Mouse (Mus musculus): Measurements from ENCODE around the gene D10Wsu102e. TPM values are rescaled to one million over a fixed set of nuclear protein-coding genes. Genes with fewer than 3 reads are reported as not detected.
"Not testable (repeated sequence)": the region's sequence is repeated elsewhere in the genome, so short reads cannot be mapped to it uniquely, and the experiment has no call there.

Gene D10Wsu102e
- total RNA-seq, 4 experiments from 2014 or later, result 2.9 to 3.5 (median 3.3) TPM

DNA sequence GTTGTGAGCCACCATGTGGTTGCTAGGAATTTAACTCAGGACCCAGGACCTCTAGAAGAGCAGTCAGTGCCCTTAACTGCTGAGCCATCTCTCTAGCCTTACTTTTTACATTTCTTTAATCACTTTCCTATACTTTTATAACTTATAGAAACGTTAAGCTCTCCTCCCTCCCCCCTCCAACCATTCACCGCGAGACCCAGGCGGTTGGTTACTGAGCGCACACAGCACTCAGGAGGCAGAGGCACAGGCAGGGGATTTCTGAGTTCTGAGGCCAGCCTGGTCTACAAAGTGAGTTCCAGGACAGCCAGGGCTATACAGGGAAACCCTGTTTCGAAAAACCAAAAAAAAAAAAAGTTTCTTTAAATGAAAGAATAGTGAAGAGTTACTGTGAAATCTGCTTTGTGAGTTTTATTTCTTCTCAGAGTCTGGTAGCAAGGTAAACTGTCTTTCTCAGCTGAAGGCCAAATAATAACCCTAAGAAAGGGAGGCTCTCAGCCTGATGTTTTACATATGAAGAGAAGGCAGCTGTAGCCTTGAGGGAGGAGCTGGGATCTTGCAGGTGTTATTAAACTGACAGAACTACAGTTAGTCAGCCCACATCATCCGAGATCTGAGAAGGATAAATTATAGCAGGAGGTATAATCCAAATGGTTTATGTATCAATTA is 14.2 kb upstream of the D10Wsu102e start:
- DNase-seq (ENCODE audit: low spot score in 2 of 2), result no peak

DNA sequence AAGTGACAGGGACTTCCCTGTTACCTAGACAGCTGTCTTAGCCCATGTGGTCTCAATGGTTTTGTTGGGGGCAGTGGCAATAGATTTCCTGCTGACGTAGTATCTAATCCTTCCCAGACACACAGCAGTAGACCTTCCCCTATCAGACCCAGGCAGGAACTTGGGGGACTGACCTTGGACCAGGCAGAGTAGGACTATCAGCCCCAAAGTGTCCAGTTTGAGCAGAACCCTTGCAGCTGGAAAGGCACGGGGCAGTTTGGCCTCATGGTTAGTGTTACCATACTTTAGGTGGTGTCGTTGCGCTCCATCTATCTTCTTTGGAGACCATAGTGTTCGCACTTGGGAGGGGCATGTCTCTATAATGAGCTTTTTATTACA is 13.7 kb upstream of the D10Wsu102e start:
- DNase-seq (ENCODE audit: low spot score in 2 of 2), result no peak

DNA sequence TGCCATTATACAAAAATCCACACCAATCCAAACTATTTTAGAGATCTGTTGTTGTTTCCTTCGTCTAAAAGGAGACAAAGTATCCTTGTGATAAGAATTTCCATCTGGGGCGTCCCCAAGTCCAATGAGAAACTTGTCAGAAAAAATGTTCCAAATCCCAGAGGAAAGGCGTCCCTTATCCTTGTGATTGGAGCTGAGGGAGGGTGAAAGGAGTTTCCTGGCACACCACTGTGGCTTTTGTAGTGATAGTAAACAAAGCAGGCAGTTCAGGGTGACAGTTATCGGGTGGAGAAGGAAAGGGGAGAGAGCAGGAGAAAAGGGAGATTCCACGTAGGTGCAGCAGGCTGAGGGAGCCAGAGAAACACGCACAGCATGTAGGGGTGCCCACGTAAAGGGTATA is 12.5 kb upstream of the D10Wsu102e start:
- no peak for DNase-seq (ENCODE audit: low spot score in 2 of 2)

DNA sequence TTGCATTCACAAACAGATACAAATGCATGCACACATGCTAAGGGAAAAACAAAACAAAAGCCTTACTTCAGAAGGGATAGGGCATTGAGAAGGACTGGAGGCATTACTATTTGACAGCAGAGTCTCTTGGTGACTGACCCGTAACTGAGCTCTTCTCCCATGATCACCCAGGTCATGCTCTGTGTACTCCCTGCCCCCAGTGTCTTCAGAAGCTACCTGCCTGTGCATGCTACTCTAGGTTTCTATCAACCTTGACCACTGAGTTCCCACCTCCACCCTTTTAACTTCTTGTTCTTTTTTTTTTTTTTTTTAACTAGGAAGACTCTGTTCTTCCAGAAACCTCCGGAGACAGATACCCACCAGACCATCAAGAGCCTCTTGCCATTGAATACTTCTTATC is 9.3 kb upstream of the D10Wsu102e start:
- no peak for DNase-seq (ENCODE audit: low spot score in 2 of 2)

DNA sequence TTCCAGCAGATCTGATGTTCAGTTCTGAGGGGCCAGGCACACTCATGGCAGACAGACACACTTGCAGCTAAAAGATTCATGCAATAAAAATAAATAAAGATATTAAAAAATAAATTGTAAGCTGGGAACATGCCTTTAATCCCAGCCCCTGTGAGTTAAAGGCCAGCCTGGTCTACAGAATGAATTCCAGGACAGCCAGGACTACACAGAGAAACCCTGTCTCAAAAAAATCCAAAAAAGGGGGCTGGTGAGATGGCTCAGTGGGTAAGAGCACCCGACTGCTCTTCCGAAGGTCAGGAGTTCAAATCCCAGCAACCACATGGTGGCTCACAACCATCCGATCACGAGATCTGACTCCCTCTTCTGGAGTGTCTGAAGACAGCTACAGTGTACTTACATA is 8.2 kb upstream of the D10Wsu102e start:
- DNase-seq (ENCODE audit: low spot score in 2 of 2), result not testable (repeated sequence)

DNA sequence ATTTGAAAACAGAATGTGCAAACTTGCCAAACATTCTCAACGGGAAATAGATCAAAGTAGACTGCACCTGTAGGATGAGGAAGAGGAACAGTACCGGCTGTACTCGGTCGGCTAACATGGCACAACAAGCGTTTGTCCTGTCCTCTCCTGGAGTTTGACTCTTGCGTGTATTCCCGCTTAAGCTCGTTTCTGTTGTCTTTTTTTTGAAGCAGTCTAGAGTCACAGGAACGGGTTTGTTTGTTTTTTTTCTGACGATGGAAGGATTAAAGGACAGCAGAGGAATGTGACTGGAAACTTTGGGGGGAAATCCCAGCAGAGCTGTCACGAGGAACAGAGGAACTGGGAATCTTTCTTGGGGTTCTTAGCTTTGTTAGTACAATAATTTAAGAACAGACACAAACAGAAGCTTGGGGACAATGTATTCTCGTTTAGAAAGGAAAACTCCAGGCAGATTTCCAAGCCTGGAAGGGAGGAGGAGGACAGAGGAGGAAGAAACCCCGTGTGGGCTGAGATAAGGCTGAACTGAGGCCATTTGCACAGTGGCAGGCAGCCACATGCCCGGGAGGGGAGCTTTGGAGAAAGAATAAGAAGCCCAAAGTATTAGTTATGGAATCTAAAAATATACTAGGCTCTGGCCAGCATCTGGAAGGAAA is 6.2 kb upstream of the D10Wsu102e start:
- no peak for DNase-seq (ENCODE audit: low spot score in 2 of 2)

DNA sequence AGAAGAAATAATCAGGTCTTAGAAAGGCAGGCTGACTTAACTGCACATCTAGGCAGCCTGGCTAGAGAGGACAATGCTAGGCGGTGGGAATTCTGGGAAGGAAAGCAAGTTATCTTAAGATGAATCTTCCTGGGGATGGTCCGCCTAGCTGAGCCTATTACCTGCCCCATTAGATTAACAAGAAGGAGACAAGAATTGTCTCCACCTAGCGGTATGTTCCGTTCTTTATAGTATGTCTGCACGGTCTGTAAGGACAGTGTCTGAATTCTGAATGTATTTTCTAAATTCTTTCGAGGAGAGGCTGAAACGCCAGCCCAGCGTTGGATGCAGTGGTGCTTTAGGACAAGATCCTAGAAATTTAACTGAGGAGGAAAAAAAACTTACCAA is 5.7 kb upstream of the D10Wsu102e start:
- DNase-seq (ENCODE audit: low spot score in 2 of 2), result no peak

DNA sequence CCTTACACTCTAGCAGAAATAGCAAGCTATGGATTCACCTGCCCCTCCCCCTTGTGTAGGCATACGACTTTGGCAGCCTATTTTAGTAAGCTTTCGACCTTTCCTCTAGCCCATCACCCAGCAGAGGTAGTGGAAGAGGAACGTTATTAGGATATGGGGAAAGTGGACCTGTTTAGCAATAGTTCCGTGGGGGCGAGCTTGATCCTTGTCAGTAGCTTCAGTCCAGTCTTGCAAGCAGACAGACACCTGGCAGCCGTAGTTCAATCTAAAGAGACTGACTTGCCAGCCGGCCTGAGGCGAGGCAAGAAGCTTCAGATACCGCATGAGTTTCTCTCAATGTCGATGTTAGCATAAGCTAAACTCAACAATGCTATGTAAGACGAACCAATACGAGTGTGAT is 3.6 kb upstream of the D10Wsu102e start:
- no peak for DNase-seq (ENCODE audit: low spot score in 2 of 2)

DNA sequence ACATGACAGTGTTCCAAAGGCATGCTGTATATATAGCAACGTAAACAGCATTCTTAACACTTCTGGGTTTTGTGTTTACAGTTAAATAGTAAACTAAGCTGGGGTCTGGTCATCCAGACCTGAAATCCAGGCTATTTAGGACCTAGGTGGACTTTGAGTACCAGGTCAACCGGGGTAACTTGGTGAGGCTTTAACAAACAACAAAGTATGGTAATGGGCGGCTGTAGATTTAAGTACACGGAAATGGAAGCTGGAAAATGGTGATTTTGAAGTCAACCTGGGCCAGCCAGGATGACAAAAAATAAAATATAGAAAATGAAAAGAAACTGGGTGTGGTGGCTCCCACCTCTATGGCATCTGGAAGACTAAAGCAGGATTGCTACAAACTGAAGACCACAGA is 570 bp upstream of the D10Wsu102e start:
- no peak for DNase-seq (ENCODE audit: low spot score in 2 of 2)

DNA sequence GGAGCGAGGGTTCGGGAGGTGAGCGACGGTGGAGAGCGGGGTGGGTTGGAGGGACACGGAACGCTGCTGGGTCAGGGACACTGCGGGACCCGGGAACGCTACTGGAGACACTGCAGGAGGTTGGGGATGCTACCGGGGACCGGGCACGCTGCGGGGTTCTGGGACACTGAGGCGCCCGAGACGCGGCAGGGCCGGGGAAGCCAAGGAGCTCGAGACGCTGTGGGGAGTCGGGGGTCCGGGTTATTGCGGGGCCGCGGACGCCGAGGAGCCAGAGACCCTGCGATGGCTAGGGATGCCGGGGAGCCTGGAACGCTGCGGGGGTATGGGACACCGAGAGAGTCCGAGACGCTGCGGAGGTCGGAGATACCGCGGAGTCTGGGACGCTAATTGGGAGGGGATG is 335 bp downstream of the D10Wsu102e start:
- no peak for DNase-seq (ENCODE audit: low spot score in 2 of 2)

DNA sequence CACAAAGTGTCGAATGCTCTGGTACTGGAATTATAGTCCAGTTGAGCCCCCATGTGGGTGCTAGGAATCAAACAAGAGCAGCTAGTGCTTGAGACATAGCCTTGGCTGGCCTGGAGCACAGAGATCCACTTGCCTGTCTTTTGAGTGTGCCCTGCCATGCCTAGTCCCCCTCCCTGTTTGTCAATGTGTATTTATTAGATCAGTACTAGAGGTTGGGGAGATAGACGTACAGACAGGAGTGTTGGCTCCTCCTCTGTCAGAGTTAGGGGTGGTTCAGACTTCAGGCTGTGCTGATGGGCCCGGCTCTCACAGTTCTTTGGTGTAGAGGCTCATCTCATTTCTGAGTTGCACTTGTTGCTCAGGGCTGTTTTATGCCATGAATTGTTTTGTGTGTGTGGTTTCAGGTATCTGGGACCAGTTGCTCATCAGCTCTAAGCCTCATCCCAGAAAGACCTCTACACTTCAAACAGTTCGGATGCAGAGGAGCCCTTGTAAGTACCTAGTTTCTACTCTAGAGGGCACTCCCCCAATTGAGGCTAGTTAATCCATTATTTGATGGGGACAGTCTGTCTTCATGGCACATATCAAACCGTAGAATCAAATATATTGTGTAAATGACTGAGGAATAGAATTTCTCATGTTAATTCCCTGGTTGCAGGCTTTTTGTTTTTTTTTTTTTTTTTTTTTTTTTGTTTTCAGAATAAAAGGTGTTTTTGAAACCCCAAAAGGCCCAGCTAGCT is 1.8 kb downstream of the D10Wsu102e start:
- DNase-seq (ENCODE audit: low spot score in 2 of 2), result no peak

DNA sequence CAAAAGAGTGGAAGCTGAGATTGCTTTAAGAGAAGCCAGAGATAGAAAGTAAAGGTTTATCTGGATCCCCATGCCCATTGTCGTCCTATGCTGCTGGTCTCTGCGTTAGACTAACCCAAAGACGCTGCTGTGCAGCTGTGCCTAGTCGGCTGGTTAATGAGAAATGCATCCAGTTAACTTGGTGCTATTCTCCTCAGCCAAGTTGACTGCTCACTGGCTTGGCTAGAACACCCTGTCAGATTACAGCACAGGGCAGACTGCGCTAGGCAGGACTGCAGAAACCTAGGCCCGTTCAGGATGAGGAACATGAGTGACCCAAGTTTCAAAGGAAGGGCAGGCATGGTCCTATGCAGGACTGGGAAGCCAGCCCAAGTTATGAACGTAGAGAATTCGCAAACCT is 3.4 kb downstream of the D10Wsu102e start:
- no peak for DNase-seq (ENCODE audit: low spot score in 2 of 2)

DNA sequence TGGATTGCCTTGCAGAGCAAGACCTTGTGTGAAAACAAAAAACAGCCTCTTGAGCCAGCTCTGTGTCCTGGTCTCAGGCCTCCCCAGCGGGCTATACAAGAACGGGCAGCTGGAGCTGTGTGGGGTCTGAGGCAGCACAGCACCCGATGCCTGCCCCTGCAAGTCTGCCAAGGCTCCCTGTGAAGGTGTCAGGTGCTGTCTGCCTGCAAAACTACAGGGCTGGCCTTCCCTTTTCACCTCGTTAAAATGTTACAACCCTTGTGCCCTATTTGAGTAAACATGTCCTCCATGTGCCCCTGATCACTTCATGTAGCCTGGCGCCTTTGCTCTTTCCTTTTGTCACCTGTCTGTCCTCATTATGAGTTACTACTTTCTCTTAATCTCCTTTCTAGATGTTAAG is 8.9 kb downstream of the D10Wsu102e start:
- no peak for DNase-seq (ENCODE audit: low spot score in 2 of 2)

DNA sequence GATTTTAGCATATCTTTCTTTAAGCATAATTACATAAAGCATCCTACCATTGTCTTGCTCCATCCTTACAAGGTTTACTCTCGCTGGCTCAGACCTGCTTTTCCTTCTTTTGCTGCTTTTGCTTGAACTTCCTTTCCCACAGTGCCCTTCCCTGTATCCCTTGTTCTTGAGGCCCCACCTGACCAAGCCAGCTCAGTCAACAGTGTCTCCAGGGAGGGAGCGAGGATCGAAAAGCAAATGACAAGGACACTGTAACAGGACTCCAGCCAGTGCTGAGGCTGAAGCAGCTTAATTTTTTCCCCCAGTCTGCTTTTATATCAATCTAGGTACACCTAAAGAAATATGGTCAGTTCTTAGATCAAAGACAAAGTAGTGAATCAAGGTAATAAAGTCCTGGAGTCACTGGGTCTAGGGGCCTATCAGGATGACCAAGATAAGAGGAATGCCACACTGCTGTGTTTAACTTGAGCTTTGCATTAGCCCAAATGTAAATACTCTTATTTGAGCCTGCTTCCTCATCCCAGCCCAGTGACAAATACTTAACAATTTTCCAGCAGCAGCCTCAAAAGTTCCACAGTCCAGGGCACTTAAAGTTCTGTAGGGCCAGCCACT is 14.1 kb downstream of the D10Wsu102e start:
- no peak for DNase-seq (ENCODE audit: low spot score in 2 of 2)

DNA sequence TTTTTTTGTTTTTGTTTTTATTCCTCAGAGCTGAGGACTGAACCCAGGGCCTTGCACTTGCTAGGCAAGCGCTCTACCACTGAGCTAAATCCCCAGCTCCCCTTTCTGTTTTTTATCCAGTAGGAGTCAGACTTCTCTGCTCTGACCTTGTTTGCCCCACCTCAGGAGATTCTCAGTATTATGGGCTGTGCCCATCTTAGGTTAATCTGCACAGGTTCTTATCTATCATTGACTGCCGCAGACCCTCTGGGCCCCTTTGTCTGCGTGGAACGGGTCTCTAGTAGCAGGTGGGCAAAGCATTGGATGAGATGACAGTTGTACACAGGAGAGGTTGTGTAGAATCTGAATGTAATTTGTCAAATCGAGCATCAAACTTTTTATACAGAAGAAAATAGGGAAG is 15.4 kb downstream of the D10Wsu102e start:
- DNase-seq (ENCODE audit: low spot score in 2 of 2), result not testable (repeated sequence)

DNA sequence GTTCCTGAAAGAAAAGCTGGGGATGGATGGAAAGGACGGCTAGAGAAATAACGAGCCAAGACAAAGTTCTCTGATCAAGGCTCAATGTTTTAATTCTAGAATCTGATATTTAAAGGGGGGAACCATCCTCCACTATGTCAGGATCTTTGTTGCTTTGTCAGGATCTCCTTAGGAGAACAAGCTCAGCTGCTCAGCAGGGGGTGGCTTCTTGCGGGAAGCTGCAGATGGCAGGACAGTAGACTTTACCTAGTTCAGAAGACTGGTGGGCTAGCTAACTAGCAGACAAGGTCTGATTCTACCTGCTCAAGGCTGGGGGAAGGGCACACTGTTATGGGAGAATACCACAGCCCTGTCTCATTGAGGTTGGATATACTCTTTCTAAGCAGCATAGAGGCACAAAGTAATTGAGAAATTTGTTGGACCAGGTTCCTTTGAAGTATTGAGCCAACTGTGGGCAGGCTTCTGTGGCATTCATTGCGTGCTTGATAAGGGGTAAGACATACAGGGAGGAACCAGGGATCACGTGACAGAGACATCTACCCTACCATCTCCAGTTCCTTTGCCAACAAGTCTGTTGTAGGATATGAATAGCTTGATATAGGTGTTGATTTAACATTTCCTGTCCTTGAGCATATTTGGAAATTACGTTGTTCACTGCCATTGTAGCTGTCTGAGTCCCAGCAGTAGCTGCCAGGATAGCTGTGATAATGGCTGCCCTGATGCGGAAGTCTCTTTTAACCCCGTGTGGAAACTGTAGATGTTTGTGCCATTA is 17.1 kb downstream of the D10Wsu102e start:
- no peak for DNase-seq (ENCODE audit: low spot score in 2 of 2)

DNA sequence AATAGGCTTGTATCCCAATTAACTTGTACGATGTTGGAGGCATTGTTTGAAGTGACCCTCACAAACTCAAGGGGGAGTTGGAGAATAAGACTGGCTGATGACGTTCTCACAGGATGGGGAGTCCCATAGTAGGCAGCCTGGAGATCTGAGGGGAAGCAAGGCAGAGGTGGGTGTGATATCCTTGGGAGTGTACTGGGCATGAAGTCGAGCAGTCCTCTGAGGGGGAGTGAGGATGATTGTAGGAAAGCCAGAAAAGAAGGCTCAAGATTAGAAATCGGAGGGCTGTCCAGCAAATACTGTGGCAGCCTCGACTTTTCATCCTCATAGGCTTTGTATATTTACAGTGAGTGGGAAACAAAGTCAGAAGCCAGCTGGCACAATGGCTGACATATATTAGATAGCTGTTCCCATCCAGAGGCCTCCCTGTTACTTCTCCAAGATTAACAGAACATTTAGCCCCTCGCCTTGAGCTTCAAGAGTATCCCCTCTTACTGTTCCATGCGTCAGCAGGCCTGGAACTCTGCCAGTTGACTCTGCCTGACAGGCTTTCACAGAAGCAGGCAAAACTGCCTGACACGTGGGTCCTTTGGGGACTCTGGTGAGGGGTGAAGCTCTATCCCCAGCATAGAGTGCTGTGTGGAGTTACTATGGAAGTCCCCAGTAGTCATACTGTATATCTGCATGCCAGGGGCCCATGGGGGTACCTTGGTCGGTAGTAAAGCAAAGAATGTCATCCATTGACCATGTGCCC is 18.2 kb downstream of the D10Wsu102e start:
- DNase-seq (ENCODE audit: low spot score in 2 of 2), result no peak

DNA sequence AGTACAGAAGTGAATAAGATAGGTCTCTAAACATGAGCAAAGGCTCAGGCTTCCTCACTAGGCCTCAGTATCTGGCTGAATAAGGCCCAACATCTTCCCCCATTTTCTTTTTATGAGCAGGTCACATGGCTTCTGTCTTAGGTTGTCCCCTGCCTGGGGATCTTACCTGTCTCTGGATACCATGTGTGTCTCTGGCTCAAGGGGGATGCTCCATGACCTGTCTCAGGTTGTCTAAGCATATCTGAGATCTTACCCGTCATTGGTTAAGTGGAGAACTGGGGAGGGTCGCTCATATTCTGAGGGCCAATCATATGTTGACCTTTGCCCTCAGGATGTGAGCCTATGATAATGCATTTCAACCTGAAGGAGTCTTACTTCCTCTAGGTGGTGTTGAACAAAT is 20.5 kb downstream of the D10Wsu102e start:
- DNase-seq (ENCODE audit: low spot score in 2 of 2), result no peak

DNA sequence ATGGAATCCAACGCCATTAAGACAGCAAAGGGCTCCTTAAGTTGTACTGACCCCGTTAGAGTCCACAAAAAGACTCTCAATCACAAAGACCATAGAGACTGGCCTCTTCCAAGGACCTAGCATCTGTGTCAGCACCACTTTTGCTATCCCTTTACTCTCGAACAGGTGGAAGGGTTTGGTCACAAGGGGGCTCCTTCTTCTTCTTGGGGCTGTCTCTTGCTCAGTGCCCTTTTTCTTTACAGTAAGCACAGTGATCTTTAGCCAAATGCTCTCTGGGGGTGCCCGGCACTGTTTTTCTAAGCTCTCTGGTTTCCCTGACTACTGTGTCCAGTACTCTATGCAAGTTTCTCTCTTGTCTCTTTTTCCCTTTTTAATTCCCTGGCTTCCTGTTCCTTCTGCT is 22.5 kb downstream of the D10Wsu102e start:
- DNase-seq (ENCODE audit: low spot score in 2 of 2), result no peak

DNA sequence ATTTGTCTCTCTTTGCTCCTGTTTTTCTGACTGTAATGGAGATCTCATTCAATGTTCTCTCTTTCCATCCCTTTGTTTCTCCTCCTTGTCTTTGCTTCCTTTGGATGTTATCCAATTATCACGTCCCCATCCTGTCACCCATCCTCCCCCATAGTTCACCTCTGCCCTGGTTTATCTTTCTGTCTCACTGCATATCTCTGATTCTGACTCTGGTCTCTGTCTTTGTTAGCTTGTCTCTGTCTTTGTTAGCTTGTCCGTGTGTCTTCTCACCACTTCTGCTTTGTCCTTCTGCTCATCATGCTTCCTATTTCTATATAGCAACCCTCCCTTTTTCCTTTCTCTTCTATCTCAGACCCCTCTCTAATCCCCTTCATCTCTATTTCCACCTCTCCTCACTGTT is 23.0 kb downstream of the D10Wsu102e start:
- no peak for DNase-seq (ENCODE audit: low spot score in 2 of 2)

DNA sequence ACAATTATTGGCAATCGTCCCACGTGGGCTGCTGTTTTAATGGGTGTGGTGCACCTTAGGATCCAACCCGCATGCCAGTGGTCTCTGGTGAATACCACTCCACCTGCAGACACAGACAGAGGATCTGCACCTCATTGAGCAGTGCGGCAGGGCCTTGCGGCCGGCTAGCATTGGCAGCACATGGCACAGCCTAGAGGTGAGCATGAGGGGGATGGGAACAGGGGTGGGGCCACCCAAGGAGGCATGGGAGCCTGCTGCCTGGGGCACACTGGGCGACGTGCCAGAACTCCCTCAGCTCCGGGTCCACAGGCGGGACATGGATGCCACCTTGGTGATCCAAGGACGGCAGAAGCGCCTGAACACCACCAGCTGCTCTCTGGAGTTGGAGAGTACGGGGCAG is 23.8 kb downstream of the D10Wsu102e start:
- no peak for DNase-seq (ENCODE audit: low spot score in 2 of 2)
